Mouse (Mus musculus): ENCODE measurements around the gene Rbm38. TPM values are rescaled to one million over a fixed set of nuclear protein-coding genes. Genes with fewer than 3 reads are reported as not detected.

Rbm38 gene
- polyA plus RNA-seq, 1 experiment from 2014 or later: 39.0 TPM

DNA sequence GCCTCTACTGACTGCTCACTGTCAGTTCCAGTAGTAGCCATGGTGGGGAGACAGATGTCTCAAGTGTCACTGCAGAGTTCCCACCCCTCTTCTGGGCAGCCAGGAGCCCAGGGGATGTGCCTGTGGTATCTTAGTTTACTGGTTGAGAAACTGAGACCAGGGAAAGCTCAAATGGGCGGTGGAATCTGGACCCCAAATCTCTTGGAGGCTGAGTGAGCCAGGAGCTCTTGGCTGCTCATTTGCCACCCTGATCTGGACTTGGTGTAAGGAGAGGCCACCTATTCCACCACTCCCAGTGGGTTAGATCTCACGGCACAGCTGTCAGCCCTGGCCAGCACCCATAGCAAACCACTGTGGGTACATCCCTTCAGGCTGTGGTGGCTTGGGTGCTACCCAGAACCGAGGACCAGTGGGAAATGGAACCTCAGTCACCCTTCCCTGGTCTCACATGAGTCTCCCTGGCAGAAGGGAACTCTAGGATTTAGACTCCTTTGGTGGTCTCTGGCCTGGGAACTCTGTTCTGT lies 8.3 kb downstream of the Rbm38 start:
- Histone ChIP-seq H3K9me3 (ENCODE audit: control insufficient read depth) (no peaks in the 10 kb centered on the region), H3K4me3 (ENCODE audit: low read depth, low read length) (no peak overlapping the region), H3K4me2 (replicated peaks; ENCODE audit: low read depth) (no peak overlapping the region), H3K36me3 (ENCODE audit: control insufficient read depth, insufficient read depth) (peaks cover 50% of the 10 kb centered on the region), H3K27ac (ENCODE audit: low read depth, low read length) (no peak overlapping the region), H3K9ac (ENCODE audit: low read depth, low read length) (no peak overlapping the region), H3K27me3 (replicated peaks; ENCODE audit: control insufficient read depth, insufficient read depth, low read length) (no peaks in the 10 kb centered on the region), H3K4me1 (replicated peaks; ENCODE audit: control insufficient read depth, insufficient read depth, low read length) (peaks cover 16% of the 10 kb centered on the region)
- ATAC-seq: no peak
- WGBS: 83% methylated on average over 3 of the region's 3 CpGs
- 0 out of 2 replicates have a peak, but pooled peaks have one; percentile 11 for TF ChIP-seq CTCF (IDR thresholded peaks at IDR 0.05; ENCODE audit: low read depth)

DNA sequence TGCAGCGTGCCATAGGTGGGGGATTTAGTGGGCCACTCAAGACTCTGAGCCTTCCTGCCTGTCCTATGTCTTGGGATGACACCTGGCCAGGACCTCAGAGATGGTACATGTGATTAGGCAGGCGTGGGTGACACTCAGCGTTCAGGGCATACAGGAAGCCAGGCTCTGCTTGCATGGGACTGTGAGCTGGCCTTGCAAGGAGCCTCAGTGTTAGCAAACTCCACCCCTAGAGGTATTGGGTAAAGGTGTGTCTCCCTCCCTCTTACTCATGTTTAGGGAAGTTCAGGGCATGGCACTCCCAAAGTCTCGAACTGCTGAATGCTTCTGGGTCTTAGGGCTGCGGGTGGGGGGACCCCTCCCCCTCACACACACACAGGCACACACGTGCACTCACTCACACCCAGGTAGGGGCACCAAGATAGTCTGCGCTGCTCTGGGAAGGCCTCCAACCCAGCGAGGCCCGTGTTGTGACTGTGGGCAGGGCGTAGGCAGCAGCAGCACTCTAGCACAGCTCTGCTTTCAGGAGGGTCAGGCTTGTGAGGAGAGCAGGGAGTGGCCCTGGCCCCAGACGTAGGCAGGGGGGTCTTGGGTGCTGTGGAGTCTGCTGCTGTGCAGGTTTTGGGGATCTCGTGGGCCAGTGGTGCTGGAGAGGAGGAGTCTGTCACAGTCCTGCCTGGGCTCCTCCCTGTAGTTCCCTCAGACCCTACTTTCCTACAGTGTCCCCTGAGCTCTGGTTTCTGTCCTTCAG lies 10.5 kb downstream of the Rbm38 start:
- H3K27ac ChIP-seq (ENCODE audit: low read depth, low read length): no peak overlapping the region; the same call in 1 of the 2 replicates
- 53% methylated on average over 12 of the region's 12 CpGs for WGBS
- ATAC-seq: no peak
- H3K4me2 ChIP-seq (replicated peaks; ENCODE audit: low read depth): no peak overlapping the region
- no peak overlapping the region for H3K9ac ChIP-seq (ENCODE audit: low read depth, low read length)
- H3K4me1 ChIP-seq (replicated peaks; ENCODE audit: control insufficient read depth, insufficient read depth, low read length): peaks cover 9% of the 10 kb centered on the region
- TF ChIP-seq CTCF (IDR thresholded peaks at IDR 0.05; ENCODE audit: low read depth): no peak
- no peak overlapping the region for H3K4me3 ChIP-seq (ENCODE audit: low read depth, low read length)
- peaks cover 60% of the 10 kb centered on the region for H3K36me3 ChIP-seq (ENCODE audit: control insufficient read depth, insufficient read depth)
- no peaks in the 10 kb centered on the region for H3K9me3 ChIP-seq (ENCODE audit: control insufficient read depth)
- no peaks in the 10 kb centered on the region for H3K27me3 ChIP-seq (replicated peaks; ENCODE audit: control insufficient read depth, insufficient read depth, low read length)

DNA sequence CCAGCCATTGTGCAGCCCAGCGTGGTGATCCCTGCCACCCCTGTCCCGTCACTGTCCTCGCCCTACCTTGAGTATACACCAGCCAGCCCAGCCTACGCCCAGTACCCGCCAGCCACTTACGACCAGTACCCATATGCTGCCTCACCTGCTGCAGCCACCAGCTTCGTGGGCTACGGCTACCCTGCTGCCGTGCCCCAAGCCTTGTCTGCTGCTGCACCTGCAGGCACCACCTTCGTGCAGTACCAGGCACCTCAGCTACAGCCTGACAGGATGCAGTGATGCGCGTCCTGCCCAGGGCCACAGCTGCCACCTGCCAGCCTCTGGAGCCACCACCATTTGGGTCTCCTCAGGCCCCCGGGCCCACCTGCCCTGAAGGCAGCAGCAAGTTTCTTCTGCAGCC lies 13.2 kb downstream of the Rbm38 start:
- no peak for TF ChIP-seq CTCF (IDR thresholded peaks at IDR 0.05; ENCODE audit: low read depth)
- peaks cover 53% of the 10 kb centered on the region for H3K36me3 ChIP-seq (ENCODE audit: control insufficient read depth, insufficient read depth)
- H3K9me3 ChIP-seq (ENCODE audit: control insufficient read depth): no peaks in the 10 kb centered on the region
- H3K4me2 ChIP-seq (replicated peaks; ENCODE audit: low read depth): no peak overlapping the region
- no peak for ATAC-seq
- WGBS: 88% methylated on average over 13 of the region's 13 CpGs
- no peaks in the 10 kb centered on the region for H3K27me3 ChIP-seq (replicated peaks; ENCODE audit: control insufficient read depth, insufficient read depth, low read length)
- H3K4me3 ChIP-seq (ENCODE audit: low read depth, low read length): no peak overlapping the region
- no peaks in the 10 kb centered on the region for H3K4me1 ChIP-seq (replicated peaks; ENCODE audit: control insufficient read depth, insufficient read depth, low read length)
- no peak overlapping the region for H3K9ac ChIP-seq (ENCODE audit: low read depth, low read length)
- H3K27ac ChIP-seq (ENCODE audit: low read depth, low read length): no peak overlapping the region

DNA sequence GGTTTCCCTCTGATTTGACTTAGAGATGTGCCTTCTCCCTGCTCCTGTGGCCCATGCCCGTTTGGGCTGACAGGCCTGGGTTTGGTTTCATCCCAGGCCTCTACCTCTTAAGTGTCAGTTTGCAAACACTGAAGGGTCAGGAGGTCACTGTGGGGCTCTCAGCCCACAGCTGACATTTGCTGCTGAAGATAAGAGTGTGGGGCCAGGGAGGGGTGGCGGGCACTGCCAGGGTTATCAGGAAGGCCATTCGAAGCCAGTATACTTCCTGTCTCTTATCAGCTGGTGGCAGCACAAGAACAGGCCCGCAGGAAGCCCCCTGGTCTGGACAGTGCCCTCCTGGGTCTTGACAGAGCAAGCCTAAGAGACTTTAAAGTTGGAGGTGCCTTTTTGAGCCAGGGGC lies 14.7 kb downstream of the Rbm38 start:
- Histone ChIP-seq H3K36me3 (ENCODE audit: control insufficient read depth, insufficient read depth) (peaks cover 46% of the 10 kb centered on the region), H3K4me2 (replicated peaks; ENCODE audit: low read depth) (no peak overlapping the region), H3K9ac (ENCODE audit: low read depth, low read length) (no peak overlapping the region), H3K4me1 (replicated peaks; ENCODE audit: control insufficient read depth, insufficient read depth, low read length) (no peaks in the 10 kb centered on the region), H3K27me3 (replicated peaks; ENCODE audit: control insufficient read depth, insufficient read depth, low read length) (no peaks in the 10 kb centered on the region), H3K9me3 (ENCODE audit: control insufficient read depth) (no peaks in the 10 kb centered on the region), H3K4me3 (ENCODE audit: low read depth, low read length) (no peak overlapping the region), H3K27ac (ENCODE audit: low read depth, low read length) (no peak overlapping the region)
- no peak for ATAC-seq
- no peak for TF ChIP-seq CTCF (IDR thresholded peaks at IDR 0.05; ENCODE audit: low read depth)
- WGBS: 24% methylated on average over 4 of the region's 4 CpGs

DNA sequence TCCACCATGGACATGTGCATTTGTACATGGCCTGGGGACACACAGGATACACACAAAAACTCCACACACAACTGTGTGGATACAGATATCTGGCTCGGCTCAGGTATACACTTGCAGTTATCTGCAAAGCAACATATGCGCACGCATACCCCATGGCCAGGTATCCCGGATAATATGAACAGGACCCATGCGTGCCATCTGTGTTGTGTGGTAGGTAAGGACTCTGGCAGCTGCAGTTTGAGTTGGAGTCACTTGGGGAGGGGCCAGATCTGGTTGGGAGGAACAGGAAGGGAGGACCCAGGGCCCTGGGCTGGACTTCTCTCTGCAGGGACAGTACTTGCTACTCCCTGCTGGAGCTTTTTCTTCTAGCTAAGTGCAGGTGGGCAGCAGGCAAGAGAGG lies 15.4 kb downstream of the Rbm38 start:
- WGBS: 91% methylated on average over 5 of the region's 5 CpGs

DNA sequence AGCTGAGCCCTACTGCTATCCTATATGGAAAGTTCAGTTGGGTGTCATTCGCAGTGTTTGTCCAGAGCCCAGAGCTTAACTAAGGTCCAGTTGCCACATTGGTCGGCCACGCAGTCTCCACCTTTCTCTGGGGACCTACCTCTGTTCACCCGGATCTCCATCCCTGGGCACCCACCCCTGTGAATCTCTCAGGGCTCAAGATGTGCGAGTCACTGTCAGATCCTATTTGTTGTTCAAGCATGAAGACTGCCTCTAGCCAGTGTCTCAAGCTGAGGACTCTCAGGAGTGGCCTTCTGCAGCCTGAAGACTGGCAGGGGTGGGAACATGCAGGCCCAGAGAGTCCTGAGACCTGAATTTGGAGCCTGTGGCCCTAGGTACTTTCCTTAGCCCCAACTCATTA lies 15.8 kb downstream of the Rbm38 start:
- Histone ChIP-seq H3K9ac (ENCODE audit: low read depth, low read length) (no peak overlapping the region), H3K27ac (ENCODE audit: low read depth, low read length) (no peak overlapping the region), H3K4me2 (replicated peaks; ENCODE audit: low read depth) (no peak overlapping the region), H3K4me3 (ENCODE audit: low read depth, low read length) (no peak overlapping the region), H3K4me1 (replicated peaks; ENCODE audit: control insufficient read depth, insufficient read depth, low read length) (no peaks in the 10 kb centered on the region), H3K27me3 (replicated peaks; ENCODE audit: control insufficient read depth, insufficient read depth, low read length) (no peaks in the 10 kb centered on the region), H3K36me3 (ENCODE audit: control insufficient read depth, insufficient read depth) (peaks cover 39% of the 10 kb centered on the region), H3K9me3 (ENCODE audit: control insufficient read depth) (no peaks in the 10 kb centered on the region)
- TF ChIP-seq CTCF (IDR thresholded peaks at IDR 0.05; ENCODE audit: low read depth): no peak
- ATAC-seq: no peak
- WGBS: 86% methylated on average over 5 of the region's 5 CpGs

More for the DNA sequence above, 15.4 kb downstream of the Rbm38 start:
- Histone ChIP-seq H3K9ac (ENCODE audit: low read depth, low read length) (no peak overlapping the region), H3K27ac (ENCODE audit: low read depth, low read length) (no peak overlapping the region; the same call in 1 of the 2 replicates), H3K4me2 (replicated peaks; ENCODE audit: low read depth) (no peak overlapping the region), H3K4me1 (replicated peaks; ENCODE audit: control insufficient read depth, insufficient read depth, low read length) (no peaks in the 10 kb centered on the region), H3K36me3 (ENCODE audit: control insufficient read depth, insufficient read depth) (peaks cover 43% of the 10 kb centered on the region), H3K27me3 (replicated peaks; ENCODE audit: control insufficient read depth, insufficient read depth, low read length) (no peaks in the 10 kb centered on the region), H3K4me3 (ENCODE audit: low read depth, low read length) (no peak overlapping the region), H3K9me3 (ENCODE audit: control insufficient read depth) (no peaks in the 10 kb centered on the region)
- no peak for ATAC-seq
- no peak for TF ChIP-seq CTCF (IDR thresholded peaks at IDR 0.05; ENCODE audit: low read depth)

All from intestine, postnatal 0 days (tissue).